Mouse (Mus musculus): ENCODE data around the gene Tmem273. TPM values are rescaled to one million over a fixed set of nuclear protein-coding genes. Genes with fewer than 3 reads are reported as not detected.
A peak's percentile ranks its signal among the peaks of the same experiment; 100 is the strongest.

Gene Tmem273
- polyA plus RNA-seq (2014; fragmentation: Nextera tagmentation; extraction: Ambion mirVana): 0.46 and 0.72 TPM in 2 replicates

DNA sequence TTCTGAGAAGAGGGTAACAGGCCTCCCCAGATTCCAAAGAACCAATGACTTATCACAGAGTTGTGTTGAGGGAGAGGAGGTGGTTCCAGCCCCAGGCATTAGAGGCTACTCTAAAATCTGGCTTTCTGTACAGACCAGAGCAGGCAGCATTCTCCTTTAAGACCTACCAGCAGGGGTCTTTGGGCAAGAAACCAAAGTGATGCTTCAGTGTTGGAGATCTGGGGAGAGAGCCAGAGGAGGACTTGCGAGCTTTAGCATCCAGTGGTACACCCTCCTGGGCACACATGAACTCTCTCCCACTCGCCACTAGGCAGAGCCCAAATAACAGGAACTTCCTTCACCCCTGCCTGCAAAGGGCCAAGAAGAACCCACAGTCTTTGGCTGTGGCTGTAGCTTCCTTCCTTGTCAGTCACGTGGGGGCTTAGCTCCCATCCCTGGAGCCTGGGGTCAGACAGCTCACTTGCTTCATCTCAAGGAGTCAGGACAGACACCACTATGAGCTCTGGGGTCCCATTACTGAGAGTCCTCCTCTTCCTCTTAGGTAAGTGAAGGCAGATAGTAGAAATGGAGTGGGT lies at the start of gene Tmem273:
Gene Tmem273 (plus strand): TSS at position 408 of the 575 bp plus-strand sequence.
- Histone ChIP-seq H3K4me3 (ENCODE audit: low read depth, low read length) (no peak within 1 kb of the TSS), H3K36me3 (ENCODE audit: control insufficient read depth, insufficient read depth, low read length) (no peaks in the 10 kb centered on the region), H3K27ac (ENCODE audit: low read depth, low read length) (no peak within 1 kb of the TSS), H3K4me2 (ENCODE audit: low read depth, low read length) (no peak within 1 kb of the TSS), H3K9me3 (ENCODE audit: control insufficient read depth, low read length) (no peaks in the 10 kb centered on the region), H3K27me3 (ENCODE audit: control insufficient read depth, insufficient read depth, low read length) (no peaks in the 10 kb centered on the region), H3K9ac (replicated peaks; ENCODE audit: low read depth, low read length) (no peak within 1 kb of the TSS), H3K4me1 (ENCODE audit: control insufficient read depth, insufficient read depth, low read length) (no peaks in the 10 kb centered on the region)
- 71% methylated on average over 3 of the region's 3 CpGs for WGBS
- no peak for ATAC-seq (ENCODE audit: low read depth)

GRCm38 (mm10) chr14:32736561-32736960 lies 49.2 kb upstream of the Tmem273 start:
- Histone ChIP-seq H3K9ac (replicated peaks; ENCODE audit: low read depth, low read length) (no peak overlapping the region), H3K27ac (ENCODE audit: low read depth, low read length) (no peak overlapping the region), H3K27me3 (ENCODE audit: control insufficient read depth, insufficient read depth, low read length) (no peaks in the 10 kb centered on the region), H3K9me3 (ENCODE audit: control insufficient read depth, low read length) (no peaks in the 10 kb centered on the region), H3K36me3 (ENCODE audit: control insufficient read depth, insufficient read depth, low read length) (no peaks in the 10 kb centered on the region), H3K4me2 (ENCODE audit: low read depth, low read length) (no peak overlapping the region), H3K4me3 (ENCODE audit: low read depth, low read length) (no peak overlapping the region), H3K4me1 (ENCODE audit: control insufficient read depth, insufficient read depth, low read length) (no peaks in the 10 kb centered on the region)
- ATAC-seq (ENCODE audit: low read depth): no peak
- WGBS: 84% methylated on average over 6 of the region's 6 CpGs

DNA sequence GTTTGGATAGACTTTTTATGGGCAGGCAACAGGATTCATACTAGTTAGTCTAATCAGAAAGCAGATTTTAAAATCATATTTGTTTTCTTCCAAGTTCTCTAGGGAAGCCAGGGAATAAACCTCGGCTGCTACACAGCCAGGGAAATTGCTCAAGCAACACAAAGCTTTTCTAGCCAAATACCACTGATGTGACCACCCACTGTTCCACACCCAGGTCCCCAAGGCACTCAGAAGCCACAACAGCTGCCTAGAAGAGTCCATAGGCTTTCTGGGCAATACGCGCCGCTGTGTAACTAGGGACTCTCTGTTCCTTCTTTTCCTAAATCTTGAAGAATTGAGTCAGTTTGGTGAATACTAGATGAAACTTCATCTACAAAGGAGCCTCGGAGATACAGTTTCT lies 47.2 kb upstream of the Tmem273 start:
- Histone ChIP-seq H3K4me2 (ENCODE audit: low read depth, low read length) (no peak overlapping the region), H3K27me3 (ENCODE audit: control insufficient read depth, insufficient read depth, low read length) (no peaks in the 10 kb centered on the region), H3K4me1 (ENCODE audit: control insufficient read depth, insufficient read depth, low read length) (no peaks in the 10 kb centered on the region), H3K9me3 (ENCODE audit: control insufficient read depth, low read length) (no peaks in the 10 kb centered on the region), H3K9ac (replicated peaks; ENCODE audit: low read depth, low read length) (no peak overlapping the region), H3K27ac (ENCODE audit: low read depth, low read length) (no peak overlapping the region), H3K36me3 (ENCODE audit: control insufficient read depth, insufficient read depth, low read length) (no peaks in the 10 kb centered on the region), H3K4me3 (ENCODE audit: low read depth, low read length) (no peak overlapping the region)
- no peak for ATAC-seq (ENCODE audit: low read depth)
- WGBS: 96% methylated on average over 5 of the region's 5 CpGs

GRCm38 (mm10) chr14:32748519-32748918 lies 37.2 kb upstream of the Tmem273 start:
- no peak overlapping the region for H3K4me3 ChIP-seq (ENCODE audit: low read depth, low read length)
- no peak overlapping the region for H3K4me2 ChIP-seq (ENCODE audit: low read depth, low read length)
- H3K27me3 ChIP-seq (ENCODE audit: control insufficient read depth, insufficient read depth, low read length): no peaks in the 10 kb centered on the region
- no peak overlapping the region for H3K9ac ChIP-seq (replicated peaks; ENCODE audit: low read depth, low read length)
- no peak overlapping the region for H3K27ac ChIP-seq (ENCODE audit: low read depth, low read length)
- H3K4me1 ChIP-seq (ENCODE audit: control insufficient read depth, insufficient read depth, low read length): no peaks in the 10 kb centered on the region
- H3K36me3 ChIP-seq (ENCODE audit: control insufficient read depth, insufficient read depth, low read length): no peaks in the 10 kb centered on the region
- no peak for ATAC-seq (ENCODE audit: low read depth)
- no peaks in the 10 kb centered on the region for H3K9me3 ChIP-seq (ENCODE audit: control insufficient read depth, low read length)
- WGBS: 89% methylated on average over 6 of the region's 6 CpGs

DNA sequence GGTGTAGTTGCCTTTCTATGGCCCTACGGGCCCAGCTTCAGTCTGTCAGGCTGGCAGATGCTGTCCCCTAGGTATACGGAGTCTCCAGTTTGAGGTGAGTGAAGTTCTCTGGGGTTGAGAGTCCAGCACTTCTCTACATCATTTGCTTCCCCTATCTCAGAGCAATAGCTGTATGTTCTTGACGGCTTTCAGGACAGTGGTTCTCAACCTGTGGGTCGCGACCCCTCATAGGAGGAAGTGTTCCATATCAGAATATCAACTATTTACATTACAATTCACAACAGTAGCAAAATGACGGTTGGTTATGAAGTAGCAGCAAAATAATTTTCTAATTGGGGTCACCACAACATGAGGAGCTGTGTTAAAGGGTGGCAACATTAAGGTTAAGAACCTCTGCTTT lies 35.0 kb upstream of the Tmem273 start:
- Histone ChIP-seq H3K9me3 (ENCODE audit: control insufficient read depth, low read length) (no peaks in the 10 kb centered on the region), H3K4me2 (ENCODE audit: low read depth, low read length) (no peak overlapping the region), H3K36me3 (ENCODE audit: control insufficient read depth, insufficient read depth, low read length) (no peaks in the 10 kb centered on the region), H3K4me1 (ENCODE audit: control insufficient read depth, insufficient read depth, low read length) (no peaks in the 10 kb centered on the region), H3K27ac (ENCODE audit: low read depth, low read length) (no peak overlapping the region), H3K27me3 (ENCODE audit: control insufficient read depth, insufficient read depth, low read length) (no peaks in the 10 kb centered on the region), H3K9ac (replicated peaks; ENCODE audit: low read depth, low read length) (no peak overlapping the region), H3K4me3 (ENCODE audit: low read depth, low read length) (no peak overlapping the region)
- WGBS: 86% methylated on average over 6 of the region's 6 CpGs
- no peak for ATAC-seq (ENCODE audit: low read depth)

DNA sequence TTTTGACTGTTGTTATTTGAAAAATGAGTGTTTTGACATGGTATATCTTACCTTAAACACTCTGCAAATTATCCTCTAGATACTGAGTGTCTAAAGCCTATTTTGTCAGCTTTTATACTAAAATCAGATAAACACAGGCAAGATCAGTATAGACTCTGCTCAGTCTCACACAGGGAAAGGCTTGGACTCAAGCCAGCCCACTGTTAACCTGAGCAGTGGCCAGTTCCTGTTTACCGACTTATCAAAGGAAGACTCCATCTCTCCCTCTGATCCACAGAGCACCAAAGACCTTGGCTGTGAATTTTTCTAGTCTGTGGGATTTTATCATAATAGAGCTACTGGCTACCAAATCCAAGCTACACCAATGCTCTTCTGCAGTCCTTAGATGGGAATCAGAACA lies 31.5 kb upstream of the Tmem273 start:
- H3K9me3 ChIP-seq (ENCODE audit: control insufficient read depth, low read length): no peaks in the 10 kb centered on the region
- WGBS: 84% methylated on average over 1 of the region's 1 CpGs
- no peak for ATAC-seq (ENCODE audit: low read depth)

DNA sequence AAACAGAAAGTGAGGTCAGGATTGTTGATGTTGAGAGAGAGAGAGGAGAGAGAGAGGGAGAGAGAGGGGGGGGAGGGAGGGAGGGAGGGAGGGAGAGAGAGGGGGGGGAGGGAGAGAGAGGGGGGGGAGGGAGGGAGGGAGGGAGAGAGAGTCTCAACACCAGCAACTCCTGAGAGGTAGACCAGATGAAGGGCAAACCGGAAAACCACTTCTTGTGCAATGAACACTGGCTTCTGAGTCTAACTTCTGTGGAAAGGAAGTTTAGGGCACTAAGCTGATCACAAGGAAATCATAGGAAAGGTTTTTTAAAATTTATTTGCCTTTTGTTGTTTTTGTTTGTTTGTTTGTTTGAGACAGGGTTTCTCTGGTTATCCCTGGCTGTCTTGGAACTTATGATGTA lies 23.6 kb upstream of the Tmem273 start:
- H3K9ac ChIP-seq (replicated peaks; ENCODE audit: low read depth, low read length): no peak overlapping the region
- H3K27me3 ChIP-seq (ENCODE audit: control insufficient read depth, insufficient read depth, low read length): no peaks in the 10 kb centered on the region
- no peaks in the 10 kb centered on the region for H3K4me1 ChIP-seq (ENCODE audit: control insufficient read depth, insufficient read depth, low read length)
- no peak overlapping the region for H3K27ac ChIP-seq (ENCODE audit: low read depth, low read length)
- WGBS: 91% methylated on average over 1 of the region's 1 CpGs
- no peaks in the 10 kb centered on the region for H3K9me3 ChIP-seq (ENCODE audit: control insufficient read depth, low read length)
- H3K4me3 ChIP-seq (ENCODE audit: low read depth, low read length): no peak overlapping the region
- no peaks in the 10 kb centered on the region for H3K36me3 ChIP-seq (ENCODE audit: control insufficient read depth, insufficient read depth, low read length)
- no peak overlapping the region for H3K4me2 ChIP-seq (ENCODE audit: low read depth, low read length)
- no peak for ATAC-seq (ENCODE audit: low read depth)

More for the DNA sequence above, 31.5 kb upstream of the Tmem273 start:
- Histone ChIP-seq H3K4me2 (ENCODE audit: low read depth, low read length) (no peak overlapping the region), H3K36me3 (ENCODE audit: control insufficient read depth, insufficient read depth, low read length) (no peaks in the 10 kb centered on the region), H3K4me3 (ENCODE audit: low read depth, low read length) (no peak overlapping the region), H3K9ac (replicated peaks; ENCODE audit: low read depth, low read length) (no peak overlapping the region), H3K4me1 (ENCODE audit: control insufficient read depth, insufficient read depth, low read length) (no peaks in the 10 kb centered on the region), H3K27me3 (ENCODE audit: control insufficient read depth, insufficient read depth, low read length) (no peaks in the 10 kb centered on the region), H3K27ac (ENCODE audit: low read depth, low read length) (no peak overlapping the region)

DNA sequence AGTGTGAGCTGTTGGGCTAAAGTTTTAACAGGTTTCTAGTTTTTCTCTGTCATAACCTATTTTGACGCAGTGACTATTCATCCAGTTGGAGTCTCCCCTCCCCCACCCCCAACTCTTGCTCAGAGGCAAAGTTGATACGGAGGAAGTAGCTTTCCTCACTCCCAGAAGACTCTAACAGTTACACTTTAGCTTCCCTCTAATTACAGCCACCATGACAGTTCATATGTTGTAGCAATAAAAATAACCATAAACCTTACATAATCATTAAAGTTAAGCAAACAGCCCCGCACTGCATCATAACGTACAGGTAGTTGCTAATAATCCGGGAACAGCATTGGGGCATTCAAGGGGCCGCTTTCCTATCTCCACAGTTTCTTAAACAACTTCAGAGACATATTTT lies 15.2 kb upstream of the Tmem273 start:
- no peaks in the 10 kb centered on the region for H3K27me3 ChIP-seq (ENCODE audit: control insufficient read depth, insufficient read depth, low read length)
- 68% methylated on average over 6 of the region's 6 CpGs for WGBS
- no peak overlapping the region for H3K4me2 ChIP-seq (ENCODE audit: low read depth, low read length)
- H3K9ac ChIP-seq (replicated peaks; ENCODE audit: low read depth, low read length): no peak overlapping the region
- no peak overlapping the region for H3K27ac ChIP-seq (ENCODE audit: low read depth, low read length)
- ATAC-seq (ENCODE audit: low read depth): peak; percentile 34; the same call in 1 of the 2 replicates
- no peak overlapping the region for H3K4me3 ChIP-seq (ENCODE audit: low read depth, low read length)
- H3K9me3 ChIP-seq (ENCODE audit: control insufficient read depth, low read length): no peaks in the 10 kb centered on the region
- H3K36me3 ChIP-seq (ENCODE audit: control insufficient read depth, insufficient read depth, low read length): no peaks in the 10 kb centered on the region
- H3K4me1 ChIP-seq (ENCODE audit: control insufficient read depth, insufficient read depth, low read length): no peaks in the 10 kb centered on the region

GRCm38 (mm10) chr14:32772085-32772484 lies 13.7 kb upstream of the Tmem273 start:
- Histone ChIP-seq H3K9me3 (ENCODE audit: control insufficient read depth, low read length) (no peaks in the 10 kb centered on the region), H3K4me2 (ENCODE audit: low read depth, low read length) (no peak overlapping the region), H3K27ac (ENCODE audit: low read depth, low read length) (no peak overlapping the region), H3K36me3 (ENCODE audit: control insufficient read depth, insufficient read depth, low read length) (no peaks in the 10 kb centered on the region), H3K9ac (replicated peaks; ENCODE audit: low read depth, low read length) (no peak overlapping the region), H3K4me1 (ENCODE audit: control insufficient read depth, insufficient read depth, low read length) (no peaks in the 10 kb centered on the region), H3K27me3 (ENCODE audit: control insufficient read depth, insufficient read depth, low read length) (no peaks in the 10 kb centered on the region), H3K4me3 (ENCODE audit: low read depth, low read length) (no peak overlapping the region)
- 87% methylated on average over 4 of the region's 4 CpGs for WGBS
- no peak for ATAC-seq (ENCODE audit: low read depth)
